Mouse (Mus musculus): Measurements from ENCODE around the gene Pou5f1.

The Pou5f1 gene

DNA sequence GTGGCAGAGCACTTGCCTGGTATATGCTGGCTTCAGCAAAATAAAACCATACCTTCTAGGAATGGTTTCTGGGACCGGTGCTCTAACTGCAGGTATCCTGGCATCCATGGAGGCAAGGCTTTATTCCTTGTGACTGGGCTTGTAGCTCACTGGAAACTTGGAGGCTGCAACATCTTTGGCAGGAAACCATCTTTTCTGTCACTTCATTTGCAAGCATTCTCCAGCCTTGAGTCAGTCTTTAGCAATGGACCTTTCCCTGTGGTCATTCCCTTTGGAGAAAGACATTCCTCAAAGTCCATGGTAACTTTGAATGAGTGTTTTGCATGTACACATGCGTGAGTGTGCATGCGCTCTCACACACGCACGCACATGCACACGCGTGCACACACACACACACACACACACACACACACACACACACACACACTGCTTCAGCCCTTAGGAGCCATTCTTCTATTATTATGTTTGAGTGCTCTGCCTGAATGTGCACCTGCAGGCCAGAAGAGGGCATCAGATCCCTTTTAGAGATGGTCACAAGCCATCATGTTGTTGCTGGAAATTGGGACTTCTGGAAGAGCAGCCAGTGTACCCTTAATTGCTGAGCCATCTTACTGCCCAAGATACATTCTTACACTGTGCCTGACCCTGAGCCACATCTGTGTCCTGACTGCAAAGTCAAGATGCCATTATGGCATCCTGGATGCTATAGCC lies 7.3 kb downstream of the Pou5f1 start:
- no peak for DNase-seq (ENCODE audit: low spot score in 2 of 2)

DNA sequence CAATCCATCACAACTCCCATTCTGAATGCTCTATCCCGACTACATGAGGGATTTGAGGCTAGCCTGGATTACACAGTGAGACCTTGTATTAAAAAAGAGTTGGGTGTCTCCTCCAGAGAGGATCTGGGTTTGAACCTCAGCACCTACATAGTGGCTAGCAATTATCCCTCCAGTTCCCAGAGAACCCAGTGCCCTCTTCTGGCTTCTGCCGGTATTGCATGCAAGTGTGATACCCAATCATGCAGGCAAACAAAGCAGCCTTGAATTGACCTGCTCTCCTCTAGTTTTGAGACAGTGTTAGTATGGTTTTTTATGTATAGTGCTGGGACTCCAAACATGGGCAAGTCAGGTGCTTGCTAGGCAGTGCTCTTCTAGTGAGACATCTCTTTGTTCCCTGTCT lies 8.1 kb downstream of the Pou5f1 start:
- DNase-seq (ENCODE audit: low spot score in 2 of 2) = peak; percentile 49 to 79

DNA sequence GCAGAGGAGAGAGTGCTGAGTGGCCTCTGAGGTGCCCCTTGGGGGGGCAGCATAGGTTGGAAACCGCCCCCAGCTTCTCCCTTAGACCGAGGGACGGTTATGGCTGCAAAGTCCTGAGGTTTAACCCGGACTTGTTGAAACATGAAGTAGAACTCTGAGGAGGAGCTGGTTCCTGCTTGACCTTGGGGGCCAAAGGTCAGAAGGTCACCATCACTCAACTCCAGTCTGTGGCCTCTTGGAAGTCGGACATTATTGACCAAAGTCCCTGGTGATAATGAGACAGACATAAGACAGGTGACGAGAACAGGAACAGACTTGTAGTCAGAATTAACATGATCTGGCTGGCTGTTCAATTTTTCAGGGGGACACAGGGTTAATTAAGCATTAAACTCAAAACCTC lies 8.9 kb downstream of the Pou5f1 start:
- no peak for DNase-seq (ENCODE audit: low spot score in 2 of 2)

DNA sequence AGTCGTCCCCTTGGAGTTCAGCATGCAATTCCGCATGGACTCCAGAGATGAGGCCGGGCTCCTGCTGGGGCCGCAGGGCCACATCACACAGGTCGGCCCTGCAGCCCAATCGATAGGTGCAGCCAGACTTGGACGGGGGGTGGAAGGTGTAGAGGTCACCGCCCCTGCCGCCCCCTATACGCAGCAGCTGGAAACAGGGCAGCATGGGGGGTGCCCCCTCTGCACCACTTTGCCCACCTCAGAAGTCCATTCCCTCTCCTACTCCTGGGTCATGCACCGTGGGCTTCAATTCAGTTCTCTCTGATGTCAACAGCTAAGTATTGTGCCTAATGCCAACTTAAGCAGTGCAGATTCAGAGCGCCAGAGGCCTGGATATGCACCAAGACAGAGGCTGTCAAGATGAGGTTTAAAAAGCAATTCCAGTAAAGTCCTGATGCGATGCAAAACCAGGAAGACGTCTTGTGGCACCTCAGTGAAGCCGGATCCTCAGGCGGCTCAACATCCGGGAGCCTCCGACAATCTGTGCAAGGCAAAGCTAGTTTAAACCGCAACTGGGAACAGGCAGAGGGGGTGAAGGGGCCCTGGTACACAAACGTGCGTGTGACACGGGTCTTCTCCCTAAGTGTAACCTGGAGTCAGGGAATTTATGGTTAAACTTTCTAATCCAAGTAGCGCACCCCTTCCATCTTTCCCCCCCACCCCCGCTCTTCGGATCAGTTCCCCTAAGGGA lies 10.3 kb downstream of the Pou5f1 start:
- no peak for DNase-seq (ENCODE audit: low spot score in 2 of 2)

DNA sequence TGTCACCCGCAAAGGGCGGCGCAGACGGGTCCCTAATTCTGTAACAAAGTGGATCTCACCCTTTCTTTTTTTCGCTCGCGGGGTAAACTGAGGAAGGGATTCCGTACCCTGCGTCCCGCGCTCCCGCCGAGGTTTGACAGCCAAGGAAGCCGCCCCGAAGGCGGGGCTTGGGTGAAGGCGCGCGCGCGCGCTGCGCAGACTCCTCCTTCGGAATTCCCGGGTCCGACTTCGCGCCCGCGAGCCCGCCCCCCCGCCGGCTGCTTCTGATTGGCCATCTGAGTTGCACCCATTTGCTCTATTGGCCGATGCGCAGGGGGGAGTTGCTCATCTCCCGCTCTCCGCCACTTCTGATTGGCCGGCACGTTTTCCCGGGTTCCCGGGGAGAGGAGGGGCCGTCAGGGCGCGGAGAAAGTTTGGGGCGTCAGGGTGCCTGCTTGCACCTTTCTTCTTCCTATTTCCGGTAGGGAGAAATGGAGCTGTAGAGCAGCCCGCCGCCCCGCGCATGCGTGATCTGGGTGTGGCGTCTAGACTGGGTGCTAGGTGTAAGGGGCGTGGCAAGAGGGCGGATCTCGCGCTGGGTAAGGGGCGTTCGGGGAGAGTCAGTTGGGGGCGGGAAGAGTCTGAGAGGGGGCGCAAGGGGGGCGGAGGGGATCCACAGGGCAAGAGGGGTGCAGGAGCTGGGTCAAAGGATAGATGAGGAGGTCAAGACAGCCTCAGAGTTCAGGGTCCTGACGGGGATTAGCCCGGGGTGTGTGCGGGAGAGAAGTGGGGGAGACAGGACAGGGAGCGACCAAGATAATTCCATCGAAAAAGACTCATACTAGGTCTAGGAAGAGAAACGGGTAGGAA lies 11.1 kb downstream of the Pou5f1 start, which contains the start of the genes Tcf19 and Cchcr1:
Gene Tcf19 (minus strand): TSS at position 173 of the 849 bp plus-strand sequence.
Gene Cchcr1 (plus strand): TSS at position 449 of the 849 bp plus-strand sequence.
- DNase-seq (ENCODE audit: low spot score in 2 of 2) = peak; percentile 96 to 97

DNA sequence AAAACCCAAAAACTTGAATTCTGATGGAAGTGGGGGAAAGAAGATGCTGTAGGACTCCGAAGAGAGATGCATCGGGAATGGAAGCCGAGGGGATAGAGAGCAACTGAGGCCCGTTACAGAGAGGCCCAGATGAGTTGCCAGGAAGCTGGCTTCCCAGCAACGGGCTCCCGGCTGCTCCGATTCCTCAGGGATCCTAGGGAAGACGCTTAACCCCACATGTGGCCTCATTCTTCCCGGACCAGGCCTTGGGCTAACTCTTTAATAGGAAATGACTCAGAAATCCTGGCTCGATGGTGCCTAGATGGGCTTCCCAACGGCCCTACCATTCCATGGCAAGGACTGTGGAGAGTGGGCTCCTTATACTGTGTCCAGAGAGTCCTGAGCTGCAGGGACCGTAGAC lies 11.7 kb downstream of the Pou5f1 start:
- DNase-seq (ENCODE audit: low spot score in 2 of 2) = no peak

DNA sequence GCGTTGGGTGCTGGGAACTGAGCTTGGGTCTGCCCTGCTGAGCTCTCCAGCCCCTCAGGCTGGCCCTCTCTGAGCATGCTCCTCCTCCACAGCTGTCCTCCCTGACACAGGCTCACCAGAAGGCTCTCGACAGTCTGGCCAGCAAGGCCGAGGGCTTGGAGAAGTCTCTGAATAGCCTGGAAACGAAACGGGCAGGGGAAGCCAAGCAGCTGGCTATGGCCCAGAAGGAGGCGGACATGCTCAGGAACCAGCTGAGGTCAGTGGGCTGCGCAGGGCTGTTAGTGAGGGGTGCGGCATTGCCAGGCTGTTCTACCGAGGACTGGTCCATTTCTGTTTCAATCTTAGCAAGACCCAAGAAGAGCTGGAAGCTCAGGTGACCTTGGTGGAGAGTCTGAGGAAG lies 18.5 kb downstream of the Pou5f1 start:
- no peak for DNase-seq (ENCODE audit: low spot score in 2 of 2)

DNA sequence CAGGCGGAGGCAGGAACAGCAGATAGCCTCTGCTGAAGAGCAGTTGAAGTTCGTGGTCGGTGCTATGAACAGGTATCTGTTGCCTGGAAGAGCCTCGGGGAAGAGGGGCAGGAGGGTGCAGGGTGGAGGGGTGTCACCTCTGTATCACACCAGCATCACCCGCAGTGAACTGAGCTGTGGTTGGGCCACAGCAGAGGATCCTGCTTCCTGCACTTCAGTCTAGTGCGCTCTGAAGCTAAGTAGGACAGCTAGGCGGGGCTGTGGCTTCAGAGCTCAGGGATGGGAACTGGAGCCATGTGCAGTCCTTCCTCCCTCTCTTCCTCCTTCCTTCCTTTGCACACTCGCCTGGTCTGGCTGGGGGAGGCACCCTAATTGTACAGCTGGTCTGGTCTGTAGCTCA lies 20.8 kb downstream of the Pou5f1 start:
- DNase-seq (ENCODE audit: low spot score in 2 of 2) = no peak

DNA sequence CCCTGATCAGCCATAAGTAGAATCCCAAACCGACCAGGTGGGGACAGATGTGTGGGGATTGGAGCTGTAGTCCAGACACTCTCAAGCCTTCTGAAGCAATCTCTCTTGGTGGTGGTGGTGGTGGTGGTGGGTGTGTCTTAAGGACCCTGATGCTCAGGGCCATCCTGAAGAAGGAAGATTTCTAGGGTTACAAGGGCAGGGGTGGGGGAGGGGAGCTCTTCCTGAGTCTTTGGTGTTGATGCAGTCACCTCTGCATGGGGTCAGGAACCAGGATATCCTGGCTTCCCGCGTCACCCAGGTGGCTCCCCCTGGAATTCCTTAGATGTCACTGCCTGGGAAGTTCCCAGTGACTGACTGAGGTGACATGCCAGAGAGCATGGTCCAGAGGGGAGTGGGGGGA lies 26.5 kb downstream of the Pou5f1 start:
- DNase-seq (ENCODE audit: low spot score in 2 of 2) = no peak

DNA sequence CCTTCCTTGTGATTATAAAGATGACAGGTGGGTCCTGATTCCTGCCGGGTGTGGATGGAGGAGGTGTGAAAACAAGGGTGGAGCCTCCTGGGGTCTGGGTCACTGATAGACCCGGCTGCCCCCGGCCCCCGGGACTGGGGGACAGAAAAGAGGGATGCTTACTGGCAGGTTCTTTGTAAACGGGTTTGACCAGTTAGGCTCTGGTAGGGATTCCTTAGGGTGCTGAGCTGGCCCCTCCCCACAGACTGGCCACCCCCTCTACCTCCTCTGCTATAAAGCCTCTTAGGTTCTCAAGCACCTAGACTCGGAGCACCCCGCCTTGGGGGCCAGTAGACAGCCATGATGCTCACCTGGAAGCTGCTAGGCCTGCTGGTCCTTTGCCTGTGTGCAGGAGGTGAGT lies 27.1 kb downstream of the Pou5f1 start, which contains the start of gene Psors1c2:
Gene Psors1c2 (plus strand): TSS at position 301 of the 400 bp plus-strand sequence.
- DNase-seq (ENCODE audit: low spot score in 2 of 2) = no peak

DNA sequence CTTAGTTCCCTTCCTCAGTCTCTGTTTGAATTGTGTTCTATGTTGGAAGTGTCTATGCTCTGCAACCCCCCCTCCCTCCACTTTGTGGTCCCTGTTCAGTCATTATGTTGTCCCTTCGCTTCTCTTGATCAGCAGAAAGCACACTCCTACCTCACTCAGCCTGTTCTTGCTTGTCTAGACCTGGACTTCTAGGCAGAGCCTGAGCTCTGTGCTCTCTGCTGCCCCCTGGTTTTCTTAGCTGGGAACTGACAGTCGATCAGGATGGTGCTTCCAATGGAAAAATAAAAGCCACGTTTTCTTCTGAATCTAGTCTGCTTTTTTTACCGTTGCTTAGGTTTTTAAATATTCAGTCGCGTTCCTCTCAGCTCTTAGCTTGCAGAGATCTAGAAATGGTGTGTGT lies 28.5 kb downstream of the Pou5f1 start:
- peak; percentile 54 to 78 for DNase-seq (ENCODE audit: low spot score in 2 of 2)

DNA sequence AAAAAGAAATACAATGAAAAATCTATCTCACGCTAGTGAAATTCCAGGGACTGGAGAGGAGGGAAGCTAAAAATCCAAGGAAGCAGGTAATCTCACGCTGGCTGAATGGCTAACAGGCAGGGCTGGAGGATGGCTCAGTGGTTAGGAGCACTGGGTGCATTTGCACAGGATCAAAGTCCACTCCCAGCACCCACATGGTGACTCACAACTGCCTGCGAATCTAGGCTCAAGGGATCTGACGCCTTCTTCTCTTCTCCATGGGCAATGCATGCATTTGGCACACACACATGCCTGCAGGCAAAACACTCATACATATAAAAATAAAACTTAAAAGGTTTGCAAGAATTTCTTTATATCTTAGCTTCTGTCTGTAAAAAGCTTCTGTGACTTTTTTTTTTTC lies 31.6 kb downstream of the Pou5f1 start:
- no peak for DNase-seq (ENCODE audit: low spot score in 2 of 2)

DNA sequence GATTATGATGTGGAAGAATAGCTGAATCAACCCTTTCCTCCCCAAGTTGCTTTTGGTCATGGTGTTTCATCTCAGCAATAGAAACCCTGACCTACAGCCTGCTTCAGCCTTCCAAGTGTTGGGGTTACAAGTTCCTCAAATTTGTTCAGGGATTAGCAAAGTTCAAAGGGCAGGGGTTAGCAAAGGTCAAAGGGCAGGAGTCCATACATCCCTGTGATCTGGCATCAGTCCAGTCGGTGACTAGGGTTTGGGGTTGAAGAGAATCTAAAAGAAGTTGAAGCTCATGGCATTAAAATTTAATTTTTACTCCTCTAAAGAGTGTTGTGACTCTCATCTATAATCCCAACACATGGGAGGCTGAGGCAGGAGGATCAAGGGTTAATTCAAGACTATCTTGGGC lies 32.7 kb downstream of the Pou5f1 start:
- DNase-seq (ENCODE audit: low spot score in 2 of 2) = no peak

DNA sequence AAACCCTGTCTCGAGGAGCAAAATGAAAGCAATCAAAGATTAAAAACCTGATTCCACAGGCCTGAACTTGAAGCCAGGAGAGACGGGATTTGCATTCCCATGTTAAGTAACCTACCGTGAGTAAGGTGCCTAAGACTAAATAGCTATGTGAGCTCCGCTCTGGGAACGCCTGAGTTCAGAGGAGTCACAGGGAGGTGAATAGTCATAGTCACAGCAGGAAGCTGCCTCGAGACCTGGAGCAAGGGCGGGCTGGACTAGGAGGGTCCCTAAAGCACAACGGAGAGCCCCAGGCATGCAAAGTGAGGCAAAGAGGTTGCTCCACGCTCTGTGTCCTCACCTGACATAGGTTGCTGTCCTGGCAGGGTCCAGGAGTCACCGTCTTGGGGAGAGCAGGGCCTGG lies 33.7 kb downstream of the Pou5f1 start:
- no peak for DNase-seq (ENCODE audit: low spot score in 2 of 2)

DNA sequence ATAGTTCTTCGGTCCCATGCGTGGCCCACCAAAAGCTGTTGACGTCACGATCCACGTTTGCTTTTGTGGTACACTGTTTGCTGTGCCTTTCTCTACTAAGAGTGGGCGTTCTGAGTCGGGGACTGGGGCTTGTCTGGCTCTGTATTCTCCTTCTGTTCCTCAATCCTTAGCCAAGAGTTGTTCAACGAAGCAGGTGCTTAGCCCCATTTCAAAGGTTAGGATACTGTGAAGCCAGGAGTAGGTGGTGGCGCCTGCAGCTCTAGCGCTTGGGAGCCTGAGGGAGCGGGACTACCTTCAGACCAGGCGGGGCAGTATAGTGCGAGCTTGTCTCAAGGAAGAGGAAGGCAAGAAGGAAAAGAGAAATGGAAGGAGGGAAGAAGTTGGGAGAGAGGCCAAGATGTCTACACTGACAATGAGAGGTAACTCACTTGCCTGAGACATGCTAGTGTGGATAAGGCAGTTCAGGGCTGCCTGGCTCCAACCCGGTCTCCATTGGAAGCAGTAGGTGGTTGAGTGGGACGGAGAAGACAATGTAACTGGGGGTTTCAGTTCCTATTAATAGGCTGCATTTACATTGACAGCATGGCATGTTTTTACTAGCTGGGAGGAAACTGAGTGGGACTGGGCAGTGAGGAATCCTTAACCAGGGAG lies 37.1 kb downstream of the Pou5f1 start:
- no peak for DNase-seq (ENCODE audit: low spot score in 2 of 2)

DNA sequence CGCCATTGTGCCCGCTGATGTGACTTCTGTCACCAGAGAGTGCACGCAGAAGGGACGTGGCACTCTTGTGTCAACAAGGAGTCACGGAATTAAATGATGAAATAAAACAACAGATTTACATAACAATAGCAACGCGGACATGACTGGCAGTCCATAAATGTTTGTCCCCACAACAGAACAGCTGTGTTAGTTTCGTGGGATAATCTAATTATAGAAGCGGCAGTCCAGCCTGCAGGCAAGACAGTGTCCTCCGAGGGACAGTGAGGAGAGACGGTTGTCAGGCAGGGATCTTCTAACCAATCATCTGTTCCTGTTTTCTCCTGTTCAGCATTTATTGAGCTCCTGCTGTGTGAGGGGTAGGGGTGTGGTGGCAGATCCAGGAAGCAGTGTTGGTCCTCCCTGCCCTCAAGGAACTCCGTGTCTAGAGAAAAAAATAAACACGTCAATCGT lies 37.6 kb downstream of the Pou5f1 start:
- DNase-seq (ENCODE audit: low spot score in 2 of 2) = no peak

DNA sequence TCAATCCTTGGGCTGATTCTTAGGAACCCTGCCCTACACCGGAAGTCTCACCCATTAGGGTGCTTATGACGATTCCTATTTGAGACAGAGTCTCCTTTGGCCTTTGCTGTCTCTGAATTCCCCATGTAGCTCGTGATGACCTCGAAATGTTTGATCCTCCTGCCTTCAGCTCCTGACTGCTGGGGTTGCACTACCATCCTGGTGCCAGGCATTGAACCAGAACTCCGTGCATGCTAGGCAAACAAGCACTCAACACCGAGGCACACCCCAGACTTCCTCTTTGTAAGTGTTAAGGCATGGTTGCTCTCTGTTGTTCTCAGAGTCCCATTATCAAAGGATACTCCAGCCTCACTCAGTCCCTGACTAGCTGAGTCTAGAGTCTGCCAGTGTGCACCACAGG lies 38.2 kb downstream of the Pou5f1 start:
- DNase-seq (ENCODE audit: low spot score in 2 of 2) = no peak

DNA sequence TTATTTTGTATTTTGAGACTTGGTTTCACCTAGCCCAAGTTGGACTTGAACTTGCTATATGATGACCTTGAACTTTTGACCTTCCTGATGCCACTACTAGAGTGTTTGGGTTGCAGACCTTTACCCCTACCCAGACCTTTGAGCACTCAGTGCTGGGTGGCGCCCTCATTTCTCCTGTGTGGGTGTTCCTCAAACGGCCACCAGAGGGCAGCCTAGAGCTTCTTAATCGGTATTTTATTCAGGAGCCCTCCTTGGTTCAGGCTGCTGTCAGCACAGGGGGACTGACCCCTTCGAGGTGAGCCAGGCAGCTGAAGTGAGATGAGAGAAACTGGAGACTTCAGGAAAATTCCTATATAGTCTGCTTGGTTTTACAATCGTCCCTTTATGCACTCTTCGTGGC lies 38.9 kb downstream of the Pou5f1 start:
- peak in 1 of 2 experiments; percentile 43 for DNase-seq (ENCODE audit: low spot score in 2 of 2)

DNA sequence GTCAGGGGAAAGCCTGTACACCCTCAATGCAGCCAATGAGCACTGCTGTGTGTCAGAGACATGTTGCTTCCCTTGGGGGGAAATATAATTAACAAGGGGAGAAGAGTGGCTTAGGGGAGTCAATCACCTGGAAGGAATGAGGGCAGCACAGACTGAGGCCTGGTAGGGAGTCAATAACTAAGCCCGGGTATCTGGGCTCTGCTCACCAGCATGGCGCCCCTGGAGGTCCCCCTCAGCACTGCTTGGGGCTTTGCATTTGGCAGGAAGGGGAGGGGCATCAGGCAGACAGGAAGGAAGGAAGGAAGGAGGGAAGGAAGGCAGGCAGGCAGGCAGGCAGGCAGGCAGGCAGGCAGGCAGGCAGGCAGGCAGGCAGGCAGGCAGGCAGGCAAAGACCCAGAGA lies 41.6 kb downstream of the Pou5f1 start:
- DNase-seq (ENCODE audit: low spot score in 2 of 2) = no peak

DNA sequence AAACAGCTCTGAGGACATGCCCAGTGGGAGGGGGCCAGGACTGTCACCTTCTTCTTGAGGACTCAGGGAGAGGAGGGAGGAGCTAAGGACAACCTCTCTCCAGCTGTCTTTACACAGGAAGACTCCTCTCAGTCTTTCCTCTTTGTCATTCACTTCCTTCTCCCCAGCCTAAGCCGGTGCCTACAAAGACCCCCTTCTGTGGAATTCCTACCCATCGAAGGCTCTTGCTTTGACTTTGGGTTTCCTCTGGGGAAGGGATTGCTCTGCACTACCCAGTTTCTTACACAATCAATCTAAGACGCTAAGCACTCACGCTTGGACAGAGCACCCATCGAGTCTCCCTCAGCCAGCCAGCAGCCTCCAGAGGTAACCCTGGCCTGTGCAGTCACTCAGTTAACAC lies 42.8 kb downstream of the Pou5f1 start:
- no peak for DNase-seq (ENCODE audit: low spot score in 2 of 2)

DNA sequence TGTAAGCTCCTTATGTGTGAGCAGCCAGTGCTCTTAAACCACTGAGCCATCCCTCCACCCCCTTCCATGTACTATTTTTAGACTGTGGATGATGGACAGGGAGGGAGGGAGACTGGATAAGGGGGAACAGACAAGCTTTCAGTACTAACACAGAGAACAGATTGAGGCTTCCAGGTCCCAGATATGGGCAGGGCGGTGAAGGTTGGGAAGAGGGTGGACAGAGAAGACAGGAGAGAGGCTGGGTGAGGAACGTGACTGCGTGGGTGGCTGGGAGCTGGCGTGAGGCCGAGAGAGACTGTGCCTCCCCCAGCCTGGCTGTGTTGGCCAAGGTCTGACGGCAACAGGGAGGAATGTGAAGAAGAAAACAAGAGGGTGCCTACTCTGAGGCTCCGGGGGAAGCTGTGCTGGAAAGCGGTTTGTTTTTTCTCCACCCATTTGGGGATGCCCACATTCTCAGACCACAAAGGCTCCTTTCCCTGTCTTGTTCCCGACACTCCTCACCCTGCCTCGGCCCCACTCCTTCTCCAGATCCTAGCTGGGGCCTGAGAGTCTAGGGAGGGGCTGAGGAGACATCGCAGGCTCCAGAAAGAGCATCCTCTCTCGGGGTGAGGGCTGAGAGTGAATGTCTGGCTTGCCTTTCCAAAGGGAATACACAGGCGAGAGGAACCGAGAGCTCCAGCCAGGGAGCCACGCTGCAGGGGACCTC lies 43.8 kb downstream of the Pou5f1 start:
- DNase-seq (ENCODE audit: low spot score in 2 of 2) = peak; percentile 87 to 89
